Comparison of ENCODE assay signal across 14 mouse cellular contexts in the genomic region with DNA sequence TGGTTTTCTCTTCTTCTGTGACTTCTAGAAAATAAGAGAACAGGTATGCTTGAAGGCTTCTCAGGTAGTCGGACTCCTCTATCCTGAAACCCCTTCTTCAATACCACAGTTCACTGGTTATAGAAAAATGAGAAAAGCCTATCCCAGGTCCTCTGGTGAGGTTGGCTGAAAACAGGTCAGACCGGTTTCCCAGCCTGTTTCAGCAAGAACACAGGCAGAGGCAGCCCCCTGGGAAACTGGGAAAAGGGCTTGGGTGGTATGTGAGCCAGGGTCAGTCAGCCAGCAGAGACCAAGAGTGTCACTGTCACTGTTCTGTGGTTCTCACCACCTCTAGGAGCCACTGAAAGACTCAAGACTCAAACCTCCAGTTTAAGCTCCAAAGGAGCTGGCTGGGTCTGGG. TPM values are rescaled to one million over a fixed set of nuclear protein-coding genes. Genes with fewer than 3 reads are reported as not detected.
DNase-seq lines count a peak whose midpoint lies in the region; ATAC-seq and TF ChIP-seq lines count a peak whose summit lies in the region.
"Had no signal": no experiment of that assay in that cellular context is flagged by ENCODE, and none has a peak within 500 bp of the region (broad histone marks: within the 10 kb centered on the region; RNA-seq: fewer than 3 reads in every experiment).

No protein-coding gene starts in this region.

- H3K4me1 ChIP-seq in midbrain, embryonic 10.5 days: peaks cover 34% of the 10 kb centered on the region
- H3K4me1 ChIP-seq in midbrain, embryonic 16.5 days (ENCODE audit: control insufficient read depth, insufficient read depth, low read length): peaks cover 10% of the 10 kb centered on the region
- peaks cover 33% of the 10 kb centered on the region for H3K4me1 ChIP-seq in hindbrain, embryonic 12.5 days
- no peaks in the 10 kb centered on the region for H3K4me1 ChIP-seq in kidney, postnatal 0 days (replicated peaks; ENCODE audit: insufficient read depth, low read length)
- peaks cover 14% of the 10 kb centered on the region for H3K4me1 ChIP-seq in midbrain, embryonic 14.5 days (ENCODE audit: control insufficient read depth, insufficient read depth, low read length)

- H3K27me3 ChIP-seq in midbrain, embryonic 10.5 days (ENCODE audit: low read depth, poor library complexity, severe bottlenecking): no peaks in the 10 kb centered on the region
- no peaks in the 10 kb centered on the region for H3K27me3 ChIP-seq in midbrain, embryonic 16.5 days (ENCODE audit: control insufficient read depth, insufficient read depth, low read depth, low read length)
- no peaks in the 10 kb centered on the region for H3K27me3 ChIP-seq in hindbrain, embryonic 12.5 days
- H3K27me3 ChIP-seq in kidney, postnatal 0 days (ENCODE audit: insufficient read depth, low read length): no peaks in the 10 kb centered on the region
- H3K27me3 ChIP-seq in midbrain, embryonic 14.5 days (ENCODE audit: control insufficient read depth, insufficient read depth, low read length): no peaks in the 10 kb centered on the region

- no peak overlapping the region for H3K4me2 ChIP-seq in midbrain, embryonic 16.5 days (ENCODE audit: low read length)
- H3K4me2 ChIP-seq in hindbrain, embryonic 12.5 days (replicated peaks): peak overlapping the region; percentile 21; the same call in 1 of the 2 replicates
- H3K4me2 ChIP-seq in kidney, postnatal 0 days (ENCODE audit: low read length): no peak overlapping the region
- no peak overlapping the region for H3K4me2 ChIP-seq in midbrain, embryonic 14.5 days (ENCODE audit: low read length)

- no peak for DNase-seq in midbrain, embryonic 10.5 days (ENCODE audit: low spot score)
- peak; percentile 34 for DNase-seq in kidney, postnatal 0 days (ENCODE audit: low spot score)
- no peak for DNase-seq in midbrain, embryonic 14.5 days
- DNase-seq in heart, adult 18-20 months: no peak
- no peak for DNase-seq in frontal cortex, postnatal 36 days (ENCODE audit: low spot score in 2 of 2)
- no peak for DNase-seq in cerebellum, postnatal 4 days (ENCODE audit: low spot score in 2 of 2)
- DNase-seq: adrenal gland, postnatal 36 days; gastrocnemius, postnatal 10 days; layer of hippocampus, postnatal 36 days had no signal

- no peaks in the 10 kb centered on the region for H3K9me3 ChIP-seq in midbrain, embryonic 10.5 days (replicated peaks)
- no peaks in the 10 kb centered on the region for H3K9me3 ChIP-seq in midbrain, embryonic 16.5 days (replicated peaks; ENCODE audit: control insufficient read depth, low read length, poor library complexity, severe bottlenecking)
- H3K9me3 ChIP-seq in hindbrain, embryonic 12.5 days (replicated peaks): no peaks in the 10 kb centered on the region
- H3K9me3 ChIP-seq in kidney, postnatal 0 days (replicated peaks; ENCODE audit: low read length): no peaks in the 10 kb centered on the region
- H3K9me3 ChIP-seq in midbrain, embryonic 14.5 days (ENCODE audit: control insufficient read depth, low read length): no peaks in the 10 kb centered on the region
- H3K9me3 ChIP-seq: G1E had no signal

- ATAC-seq in midbrain, embryonic 16.5 days: no peak
- ATAC-seq in hindbrain, embryonic 12.5 days (ENCODE audit: low FRiP score): no peak
- ATAC-seq in kidney, postnatal 0 days (replicated peaks; ENCODE audit: low FRiP score, low read depth): no peak; the same call in 1 of the 2 replicates
- no peak for ATAC-seq in midbrain, embryonic 14.5 days (ENCODE audit: low FRiP score, low TSS enrichment)

- no peak overlapping the region for H3K27ac ChIP-seq in midbrain, embryonic 10.5 days (replicated peaks)
- no peak overlapping the region for H3K27ac ChIP-seq in midbrain, embryonic 16.5 days (ENCODE audit: low read length)
- peak overlapping the region; percentile 67 for H3K27ac ChIP-seq in hindbrain, embryonic 12.5 days
- peak overlapping the region; percentile 65 for H3K27ac ChIP-seq in kidney, postnatal 0 days
- no peak overlapping the region for H3K27ac ChIP-seq in midbrain, embryonic 14.5 days (replicated peaks; ENCODE audit: low read depth, low read length)

- peaks cover 76% of the 10 kb centered on the region for H3K36me3 ChIP-seq in midbrain, embryonic 10.5 days
- H3K36me3 ChIP-seq in midbrain, embryonic 16.5 days (ENCODE audit: control insufficient read depth, insufficient read depth, low read length): peaks cover 22% of the 10 kb centered on the region
- peaks cover 60% of the 10 kb centered on the region for H3K36me3 ChIP-seq in hindbrain, embryonic 12.5 days
- peaks cover 21% of the 10 kb centered on the region for H3K36me3 ChIP-seq in kidney, postnatal 0 days (ENCODE audit: insufficient read depth, low read length)
- peaks cover 63% of the 10 kb centered on the region for H3K36me3 ChIP-seq in midbrain, embryonic 14.5 days (ENCODE audit: control insufficient read depth, insufficient read depth, low read length)

- H3K9ac ChIP-seq in midbrain, embryonic 16.5 days (ENCODE audit: low read depth, low read length): no peak overlapping the region
- H3K9ac ChIP-seq in hindbrain, embryonic 12.5 days: no peak overlapping the region
- no peak overlapping the region for H3K9ac ChIP-seq in kidney, postnatal 0 days (ENCODE audit: low read depth, low read length)
- 0 out of 2 replicates have a peak overlapping the region, but pooled peaks have one; percentile 20 for H3K9ac ChIP-seq in midbrain, embryonic 14.5 days (replicated peaks; ENCODE audit: low read length)

- 60% methylated on average over 2 of the region's 2 CpGs for WGBS in midbrain, embryonic 10.5 days
- 57% methylated on average over 2 of the region's 2 CpGs for WGBS in midbrain, embryonic 16.5 days
- WGBS in hindbrain, embryonic 12.5 days: 55% methylated on average over 2 of the region's 2 CpGs
- WGBS in kidney, postnatal 0 days: 31% methylated on average over 2 of the region's 2 CpGs
- whole genome bisulfite sequencing in midbrain, embryonic 14.5 days: 56% methylated on average over 2 of the region's 2 CpGs

- no peak for TF ChIP-seq CTCF in kidney, postnatal 0 days (IDR thresholded peaks at IDR 0.05; ENCODE audit: low read depth)

- peak overlapping the region; percentile 27; the same call in 1 of the 2 replicates for H3K4me3 ChIP-seq in midbrain, embryonic 10.5 days
- no peak overlapping the region for H3K4me3 ChIP-seq in midbrain, embryonic 16.5 days (ENCODE audit: low read depth, low read length)
- H3K4me3 ChIP-seq in hindbrain, embryonic 12.5 days: no peak overlapping the region
- no peak overlapping the region for H3K4me3 ChIP-seq in kidney, postnatal 0 days (replicated peaks; ENCODE audit: low read depth, low read length)
- peak overlapping the region; percentile 13; the same call in 1 of the 2 replicates for H3K4me3 ChIP-seq in midbrain, embryonic 14.5 days (replicated peaks; ENCODE audit: low read depth, low read length)
- H3K4me3 ChIP-seq: megakaryocyte, embryonic 14.5 days had no signal

RNA-seq across cellular contexts. Expression of a gene that starts 3.5 kb away (rescaled TPM):
- polyA plus RNA-seq in midbrain, embryonic 10.5 days (2016; fragmentation: Nextera tagmentation; extraction: Ambion mirVana): 1,603 and 1,647 TPM in 2 replicates
- 1,543 and 1,683 TPM in 2 replicates for polyA plus RNA-seq in midbrain, embryonic 16.5 days (2015; fragmentation: Nextera tagmentation; extraction: Ambion mirVana)
- polyA plus RNA-seq in hindbrain, embryonic 12.5 days (2016; fragmentation: Nextera tagmentation; extraction: Ambion mirVana): 1,978 and 2,031 TPM in 2 replicates
- polyA plus RNA-seq in kidney, postnatal 0 days (2015; fragmentation: Nextera tagmentation; extraction: Ambion mirVana): 613 and 625 TPM in 2 replicates
- polyA plus RNA-seq in midbrain, embryonic 14.5 days (2014; fragmentation: Nextera tagmentation; extraction: Ambion mirVana): 1,591 and 1,713 TPM in 2 replicates
- 1 to 10 TPM; 4.5 to 4.7 TPM for total RNA-seq in heart, adult 18-20 months (2021)

RNA-seq across cellular contexts. Expression of a gene that starts 25.6 kb away (rescaled TPM):
- polyA plus RNA-seq in midbrain, embryonic 10.5 days (2016; fragmentation: Nextera tagmentation; extraction: Ambion mirVana): 276 and 278 TPM in 2 replicates
- polyA plus RNA-seq in midbrain, embryonic 16.5 days (2015; fragmentation: Nextera tagmentation; extraction: Ambion mirVana): 74.7 and 83.2 TPM in 2 replicates
- 168 and 178 TPM in 2 replicates for polyA plus RNA-seq in hindbrain, embryonic 12.5 days (2016; fragmentation: Nextera tagmentation; extraction: Ambion mirVana)
- polyA plus RNA-seq in kidney, postnatal 0 days (2015; fragmentation: Nextera tagmentation; extraction: Ambion mirVana): 170 and 196 TPM in 2 replicates
- polyA plus RNA-seq in midbrain, embryonic 14.5 days (2014; fragmentation: Nextera tagmentation; extraction: Ambion mirVana): 73.6 and 101 TPM in 2 replicates
- 10 to 100 TPM; 12.5 to 17.5 TPM for total RNA-seq in heart, adult 18-20 months (2021)

RNA-seq across cellular contexts. Expression of a gene that starts 25.9 kb away (rescaled TPM):
- polyA plus RNA-seq in midbrain, embryonic 10.5 days (2016; fragmentation: Nextera tagmentation; extraction: Ambion mirVana): not detected in 2 replicates
- polyA plus RNA-seq in midbrain, embryonic 16.5 days (2015; fragmentation: Nextera tagmentation; extraction: Ambion mirVana): 0.56 and 0.94 TPM in 2 replicates
- 0.46 TPM in 1 of 2 replicates, not detected in the other for polyA plus RNA-seq in hindbrain, embryonic 12.5 days (2016; fragmentation: Nextera tagmentation; extraction: Ambion mirVana)
- 0.37 and 0.78 TPM in 2 replicates for polyA plus RNA-seq in kidney, postnatal 0 days (2015; fragmentation: Nextera tagmentation; extraction: Ambion mirVana)
- 0.69 TPM in 1 of 2 replicates, not detected in the other for polyA plus RNA-seq in midbrain, embryonic 14.5 days (2014; fragmentation: Nextera tagmentation; extraction: Ambion mirVana)
- under 1 TPM in 1 of 2 experiments, not detected in 1; 0.57 TPM for total RNA-seq in heart, adult 18-20 months (2021)
- total RNA-seq: adrenal gland, postnatal 36 days; common myeloid progenitor, adult 5-6 weeks; G1E; gastrocnemius, postnatal 10 days; layer of hippocampus, postnatal 36 days had no signal
- polyA plus RNA-seq: G1E had no signal

RNA-seq across cellular contexts. Expression of a gene that starts 26.1 kb away (rescaled TPM):
- not detected in 2 replicates for polyA plus RNA-seq in midbrain, embryonic 10.5 days (2016; fragmentation: Nextera tagmentation; extraction: Ambion mirVana)
- 1.2 TPM in 2 replicates for polyA plus RNA-seq in midbrain, embryonic 16.5 days (2015; fragmentation: Nextera tagmentation; extraction: Ambion mirVana)
- polyA plus RNA-seq in hindbrain, embryonic 12.5 days (2016; fragmentation: Nextera tagmentation; extraction: Ambion mirVana): not detected in 2 replicates
- 0.10 TPM in 1 of 2 replicates, not detected in the other for polyA plus RNA-seq in kidney, postnatal 0 days (2015; fragmentation: Nextera tagmentation; extraction: Ambion mirVana)
- polyA plus RNA-seq in midbrain, embryonic 14.5 days (2014; fragmentation: Nextera tagmentation; extraction: Ambion mirVana): 0.38 and 0.74 TPM in 2 replicates
- not detected for total RNA-seq in heart, adult 18-20 months (2021)
- total RNA-seq: adrenal gland, postnatal 36 days; common myeloid progenitor, adult 5-6 weeks; gastrocnemius, postnatal 10 days; layer of hippocampus, postnatal 36 days had no signal
- polyA plus RNA-seq: G1E had no signal

RNA-seq across cellular contexts. Expression of a gene that starts 55.5 kb away (rescaled TPM):
- 20.2 and 25.0 TPM in 2 replicates for polyA plus RNA-seq in midbrain, embryonic 10.5 days (2016; fragmentation: Nextera tagmentation; extraction: Ambion mirVana)
- polyA plus RNA-seq in midbrain, embryonic 16.5 days (2015; fragmentation: Nextera tagmentation; extraction: Ambion mirVana): 31.5 and 34.7 TPM in 2 replicates
- 33.0 TPM in 2 replicates for polyA plus RNA-seq in hindbrain, embryonic 12.5 days (2016; fragmentation: Nextera tagmentation; extraction: Ambion mirVana)
- 25.6 and 27.8 TPM in 2 replicates for polyA plus RNA-seq in kidney, postnatal 0 days (2015; fragmentation: Nextera tagmentation; extraction: Ambion mirVana)
- polyA plus RNA-seq in midbrain, embryonic 14.5 days (2014; fragmentation: Nextera tagmentation; extraction: Ambion mirVana): 31.4 and 35.7 TPM in 2 replicates
- 10 to 100 TPM; 46.7 to 49.1 TPM for total RNA-seq in heart, adult 18-20 months (2021)

Comparison
In these comparisons a context has a peak if more than half of its experiments do, and no peak if none do; other contexts are left out.
1. H3K4me3 ChIP-seq: peak in midbrain, embryonic 10.5 days (single experiment) and midbrain, embryonic 14.5 days (single experiment); none in midbrain, embryonic 16.5 days (single experiment), hindbrain, embryonic 12.5 days (single experiment) and kidney, postnatal 0 days (single experiment).
2. H3K27ac ChIP-seq: peak in hindbrain, embryonic 12.5 days (single experiment) and kidney, postnatal 0 days (single experiment); none in midbrain, embryonic 10.5 days (single experiment), midbrain, embryonic 16.5 days (single experiment) and midbrain, embryonic 14.5 days (single experiment).